ENCODE assay signal across 30 mouse cellular contexts in genomic region chr2:64440961-64441360, GRCm38 (mm10).
"Had no signal": no experiment of that assay in that cellular context is flagged by ENCODE, and none has a peak within 500 bp of the region (broad histone marks: within the 10 kb centered on the region; RNA-seq: fewer than 3 reads in every experiment).

No protein-coding gene starts in this region.

- DNase-seq: heart, postnatal 10 days; heart, postnatal 14 days; heart, postnatal 36 days; heart, postnatal 4 days; kidney, adult 11 months; kidney, adult 18-20 months; kidney, adult 2 months; kidney, adult 8-10 months; kidney, adult 9 months; kidney, postnatal 10 days; kidney, postnatal 14 days; kidney, postnatal 25 days; kidney, postnatal 36 days; kidney, postnatal 4 days; layer of hippocampus, adult 9-11 months; layer of hippocampus, postnatal 36 days had no signal

- H3K27ac ChIP-seq: heart, embryonic 10.5 days; heart, embryonic 13.5 days; heart, embryonic 15.5 days; hindbrain, embryonic 10.5 days; hindbrain, embryonic 12.5 days; hindbrain, embryonic 13.5 days; hindbrain, embryonic 14.5 days; hindbrain, embryonic 15.5 days; hindbrain, postnatal 0 days; intestine, embryonic 15.5 days; kidney, embryonic 15.5 days; kidney, postnatal 0 days; layer of hippocampus, adult 2 months had no signal

- H3K9ac ChIP-seq: heart, embryonic 12.5 days; heart, embryonic 13.5 days; heart, embryonic 15.5 days; hindbrain, embryonic 12.5 days; hindbrain, embryonic 13.5 days; hindbrain, embryonic 14.5 days; hindbrain, embryonic 15.5 days; intestine, embryonic 15.5 days; kidney, embryonic 15.5 days had no signal

- H3K27me3 ChIP-seq: heart, embryonic 12.5 days; heart, embryonic 13.5 days; heart, embryonic 15.5 days; hindbrain, embryonic 12.5 days; hindbrain, embryonic 13.5 days; hindbrain, embryonic 15.5 days; intestine, embryonic 15.5 days; kidney, embryonic 15.5 days had no signal

- H3K36me3 ChIP-seq: heart, embryonic 10.5 days; heart, embryonic 12.5 days; heart, embryonic 13.5 days; heart, embryonic 15.5 days; hindbrain, embryonic 10.5 days; hindbrain, embryonic 12.5 days; hindbrain, embryonic 13.5 days; hindbrain, embryonic 15.5 days; intestine, embryonic 15.5 days; kidney, embryonic 15.5 days had no signal

- H3K4me1 ChIP-seq: heart, embryonic 10.5 days; heart, embryonic 12.5 days; heart, embryonic 13.5 days; heart, embryonic 15.5 days; hindbrain, embryonic 10.5 days; hindbrain, embryonic 12.5 days; hindbrain, embryonic 13.5 days; hindbrain, embryonic 15.5 days; intestine, embryonic 15.5 days; kidney, embryonic 15.5 days had no signal

- H3K4me3 ChIP-seq: heart, embryonic 10.5 days; heart, embryonic 12.5 days; heart, embryonic 13.5 days; heart, embryonic 15.5 days; hindbrain, embryonic 10.5 days; hindbrain, embryonic 12.5 days; hindbrain, embryonic 13.5 days; hindbrain, embryonic 15.5 days; intestine, embryonic 15.5 days; kidney, embryonic 15.5 days; layer of hippocampus, adult 2 months had no signal
